Mouse (Mus musculus): ENCODE results near the gene Rpl13.

Gene Rpl13

GRCm38 (mm10) chr8:123108953-123109352 lies 6.8 kb downstream of the Rpl13 start:
- DNase-seq, result no peak

- DNase-seq, result no peak
Measured at GRCm38 (mm10) chr8:123110649-123111048, 8.5 kb downstream of the Rpl13 start.

- no peak for DNase-seq
Measured at GRCm38 (mm10) chr8:123112892-123113291, 10.7 kb downstream of the Rpl13 start.

- no peak for DNase-seq
Measured at GRCm38 (mm10) chr8:123113908-123114469, 11.8 kb downstream of the Rpl13 start.

GRCm38 (mm10) chr8:123114644-123115043 lies 12.5 kb downstream of the Rpl13 start:
- no peak for DNase-seq

GRCm38 (mm10) chr8:123117127-123117731 lies 15.1 kb downstream of the Rpl13 start, which contains the start of gene Cpne7:
Gene Cpne7 (plus strand): TSS chr8:123117374.
- no peak for DNase-seq

GRCm38 (mm10) chr8:123117744-123118143 lies 15.6 kb downstream of the Rpl13 start:
- DNase-seq, result no peak

- no peak for DNase-seq
Measured at GRCm38 (mm10) chr8:123122059-123122458, 19.9 kb downstream of the Rpl13 start.

- no peak for DNase-seq
Measured at GRCm38 (mm10) chr8:123122670-123123069, 20.5 kb downstream of the Rpl13 start.

GRCm38 (mm10) chr8:123126193-123126816 lies 24.2 kb downstream of the Rpl13 start:
- no peak for DNase-seq

- no peak for DNase-seq
Measured at GRCm38 (mm10) chr8:123131041-123131440, 28.9 kb downstream of the Rpl13 start.

GRCm38 (mm10) chr8:123132953-123133352 lies 30.8 kb downstream of the Rpl13 start:
- DNase-seq, result no peak

GRCm38 (mm10) chr8:123134149-123134713 lies 32.1 kb downstream of the Rpl13 start:
- no peak for DNase-seq

GRCm38 (mm10) chr8:123135406-123135805 lies 33.3 kb downstream of the Rpl13 start:
- no peak for DNase-seq

GRCm38 (mm10) chr8:123135806-123136205 lies 33.7 kb downstream of the Rpl13 start:
- no peak for DNase-seq

- no peak for DNase-seq
Measured at GRCm38 (mm10) chr8:123136287-123136686, 34.1 kb downstream of the Rpl13 start.

GRCm38 (mm10) chr8:123137645-123138077 lies 35.5 kb downstream of the Rpl13 start:
- no peak for DNase-seq

GRCm38 (mm10) chr8:123138741-123139140 lies 36.6 kb downstream of the Rpl13 start:
- DNase-seq, result no peak

GRCm38 (mm10) chr8:123141741-123142462 lies 39.8 kb downstream of the Rpl13 start:
- peak; percentile 81 for DNase-seq

- no peak for DNase-seq
Measured at GRCm38 (mm10) chr8:123145279-123145678, 43.1 kb downstream of the Rpl13 start.

GRCm38 (mm10) chr8:123146390-123146789 lies 44.2 kb downstream of the Rpl13 start:
- DNase-seq, result no peak

- DNase-seq, result no peak
Measured at GRCm38 (mm10) chr8:123150737-123151171, 48.6 kb downstream of the Rpl13 start.

All from cerebellum, adult 8-10 months (tissue).